Mouse (Mus musculus) kidney, postnatal 0 days (tissue): ENCODE measurements around the gene Fam32a. TPM values are rescaled to one million over a fixed set of nuclear protein-coding genes. Genes with fewer than 3 reads are reported as not detected.

Source experiments
- ATAC-seq: fragments of 200-750 bp; cut with Nextera tagmentation; replicated peaks from 2 replicates; pipeline ENCODE4 v1.8.0; 2017; ENCODE audit warnings: low read depth, moderate number of reproducible peaks, moderate TSS enrichment, moderate library complexity; ENCODE audit not compliant: low FRiP score
- DNase-seq: peaks from one replicate; pipeline ENCODE4 v3.0.0-alpha.2; 2016; ENCODE audit warnings: low spot score
- H3K27ac ChIP-seq: fragments of 300-500 bp; sonication (generic); 2 replicates; pipeline ENCODE4 v1.5.1; 2014; ENCODE audit warnings: mild to moderate bottlenecking
- H3K27me3 ChIP-seq: fragments of 300-500 bp; sonication (generic); 2 replicates; pipeline ENCODE4 v1.6.1; 2014; ENCODE audit warnings: low read length, mixed read lengths; ENCODE audit not compliant: insufficient read depth
- H3K36me3 ChIP-seq: fragments of 300-500 bp; sonication (generic); 2 replicates; pipeline ENCODE4 v1.6.1; 2014; ENCODE audit warnings: low read length, mixed read lengths; ENCODE audit not compliant: insufficient read depth
- H3K4me1 ChIP-seq: fragments of 300-500 bp; sonication (generic); replicated peaks from 2 replicates; pipeline ENCODE4 v1.6.1; 2014; ENCODE audit warnings: antibody characterized with exemption, low read length, mixed read lengths; ENCODE audit not compliant: insufficient read depth
- H3K4me2 ChIP-seq: fragments of 300-500 bp; sonication (generic); 2 replicates; pipeline ENCODE4 v1.6.1; 2014; ENCODE audit warnings: mild to moderate bottlenecking, low read length, moderate library complexity, mixed read lengths
- H3K4me3 ChIP-seq: fragments of 300-500 bp; sonication (generic); replicated peaks from 2 replicates; pipeline ENCODE4 v1.5.1; 2014; ENCODE audit warnings: low read depth, low read length
- H3K9ac ChIP-seq: fragments of 300-500 bp; sonication (generic); 2 replicates; pipeline ENCODE4 v1.6.1; 2014; ENCODE audit warnings: low read depth, low read length
- H3K9me3 ChIP-seq: fragments of 300-500 bp; sonication (generic); replicated peaks from 2 replicates; pipeline ENCODE4 v1.6.1; 2016; ENCODE audit warnings: low read length, inconsistent platforms, mixed read lengths
- CTCF ChIP-seq: IDR thresholded peaks from 2 replicates; pipeline ENCODE4 v1.5.1; 2016; ENCODE audit warnings: antibody characterized with exemption, low read depth, mild to moderate bottlenecking, moderate library complexity
- WGBS: fragments of 180-500 bp; shearing (Covaris S2); extraction: QIAGEN DNeasy Blood & Tissue Kit; methylation state at CpG from one replicate; pipeline ENCODE4 v1.1.7; 2014; 5-methylcytosine and 5-hydroxymethylcytosine counted together
- polyA plus RNA-seq: library from polyadenylated mRNA; unstranded; fragments of >200 nt; fragmentation: Nextera tagmentation; extraction: Ambion mirVana; gene quantifications from 2 replicates; pipeline ENCODE4 v1.2.1, GENCODE M21; 2015

The Fam32a gene
- polyA plus RNA-seq, 1 experiment from 2014 or later = 72.7 TPM

DNA sequence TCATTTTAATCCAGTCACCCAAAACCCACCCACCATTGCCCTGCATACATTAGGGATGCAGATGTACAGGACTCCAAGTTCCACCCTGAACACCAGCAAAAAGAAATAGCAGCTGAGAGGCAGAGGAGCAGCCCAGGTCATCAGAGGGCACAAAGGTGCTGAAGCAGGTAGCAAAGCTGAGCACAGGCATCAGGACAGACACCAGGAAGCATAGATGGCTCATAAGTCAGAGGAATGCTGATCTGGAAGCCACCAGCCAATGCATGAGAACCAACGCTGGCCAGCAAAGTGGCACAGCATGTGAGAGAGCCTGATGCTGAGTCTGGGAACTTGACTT, 38.3 kb downstream of the Fam32a start:
- WGBS = 81% methylated on average over 1 of the region's 1 CpGs
- no peaks in the 10 kb centered on the region for H3K9me3 ChIP-seq
- ATAC-seq = no peak

DNA sequence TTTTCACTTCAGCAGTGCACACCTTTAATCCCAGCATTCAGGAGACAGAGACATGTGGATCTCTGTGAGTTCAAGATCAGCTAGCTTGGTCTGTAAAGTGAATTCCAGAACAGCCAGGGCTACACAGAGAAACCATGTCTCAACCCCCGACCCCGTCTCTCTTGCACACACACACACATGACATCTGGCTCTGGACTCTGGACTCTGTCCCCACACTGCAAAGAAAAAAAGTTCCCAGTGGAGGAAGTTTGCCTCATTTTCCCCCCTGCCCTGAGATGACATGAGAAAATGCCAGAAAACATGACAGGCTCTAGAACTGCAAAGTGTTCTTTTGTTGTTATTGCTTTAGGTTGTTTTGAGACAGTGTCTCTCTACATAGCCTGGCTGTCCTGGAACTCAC, 40.3 kb downstream of the Fam32a start:
- ATAC-seq (no peak), DNase-seq (no peak)
- no peak for TF ChIP-seq CTCF
- Histone ChIP-seq H3K4me1 (no peaks in the 10 kb centered on the region), H3K9me3 (no peaks in the 10 kb centered on the region), H3K4me3 (no peak overlapping the region), H3K27me3 (no peaks in the 10 kb centered on the region), H3K36me3 (0 out of 2 replicates have a peak, but pooled peaks cover 8% of the 10 kb centered on the region), H3K4me2 (no peak overlapping the region), H3K9ac (no peak overlapping the region), H3K27ac (no peak overlapping the region)
- WGBS = 67% methylated on average over 2 of the region's 2 CpGs

More for the DNA sequence above, 38.3 kb downstream of the Fam32a start:
- no peak overlapping the region for H3K4me2 ChIP-seq
- H3K9ac ChIP-seq = no peak overlapping the region
- H3K27ac ChIP-seq = no peak overlapping the region
- DNase-seq = no peak
- no peaks in the 10 kb centered on the region for H3K4me1 ChIP-seq
- no peaks in the 10 kb centered on the region for H3K27me3 ChIP-seq
- TF ChIP-seq CTCF = no peak
- H3K36me3 ChIP-seq = peaks cover 23% of the 10 kb centered on the region; the same call in 1 of the 2 replicates
- H3K4me3 ChIP-seq = no peak overlapping the region

DNA sequence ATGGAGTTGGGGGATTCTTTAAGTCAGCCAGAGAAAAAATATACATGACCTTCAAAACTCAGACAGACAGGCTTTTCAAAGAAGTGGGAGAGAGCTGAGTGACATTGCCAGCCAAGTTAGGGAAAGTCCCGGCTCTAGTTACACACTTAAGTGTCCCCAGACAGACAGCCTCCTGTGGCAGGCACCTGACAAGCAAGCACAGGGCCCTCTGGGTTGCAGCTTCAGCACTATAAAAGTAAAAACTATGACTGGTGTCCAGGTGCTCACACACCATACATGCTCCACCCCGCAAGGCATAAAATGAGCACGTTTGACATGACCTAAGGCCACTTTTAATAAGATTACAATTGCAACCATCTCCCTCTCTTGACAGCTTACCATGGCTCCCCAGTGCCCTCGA, 41.1 kb downstream of the Fam32a start:
- no peak for TF ChIP-seq CTCF
- Histone ChIP-seq H3K9me3 (no peaks in the 10 kb centered on the region), H3K4me1 (no peaks in the 10 kb centered on the region), H3K4me3 (no peak overlapping the region), H3K27me3 (no peaks in the 10 kb centered on the region), H3K36me3 (0 out of 2 replicates have a peak, but pooled peaks cover 1% of the 10 kb centered on the region), H3K27ac (no peak overlapping the region), H3K9ac (no peak overlapping the region), H3K4me2 (no peak overlapping the region)
- ATAC-seq (no peak), DNase-seq (no peak)
- 48% methylated on average over 4 of the region's 4 CpGs for WGBS

DNA sequence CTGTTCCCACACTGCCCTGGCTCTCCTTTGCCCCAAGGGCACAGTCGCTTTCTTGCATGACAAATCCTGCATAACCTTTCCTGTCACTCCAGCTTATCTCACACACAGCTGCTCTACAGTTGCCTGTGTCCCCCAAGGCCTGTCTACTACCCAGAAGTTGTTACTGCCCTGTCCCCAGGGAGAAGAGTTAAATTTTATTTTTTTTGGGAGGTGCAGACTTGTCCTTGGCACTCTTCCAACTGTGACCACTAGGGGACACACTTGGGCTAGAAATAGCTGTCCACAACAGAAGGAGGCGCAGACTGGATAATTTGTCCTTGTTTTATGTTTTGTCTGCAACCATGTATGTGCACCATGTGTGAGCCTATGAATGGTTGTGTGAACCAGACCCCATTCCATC, 41.5 kb downstream of the Fam32a start:
- H3K27ac ChIP-seq = no peak overlapping the region
- H3K4me3 ChIP-seq = no peak overlapping the region
- H3K4me1 ChIP-seq = no peaks in the 10 kb centered on the region
- WGBS = 29% methylated on average over 2 of the region's 2 CpGs
- ATAC-seq (peak; percentile 57), DNase-seq (peak; percentile 87)
- no peaks in the 10 kb centered on the region for H3K36me3 ChIP-seq
- no peaks in the 10 kb centered on the region for H3K9me3 ChIP-seq
- no peak overlapping the region for H3K9ac ChIP-seq
- no peak overlapping the region for H3K4me2 ChIP-seq
- TF ChIP-seq CTCF = peak; percentile 93
- no peaks in the 10 kb centered on the region for H3K27me3 ChIP-seq

DNA sequence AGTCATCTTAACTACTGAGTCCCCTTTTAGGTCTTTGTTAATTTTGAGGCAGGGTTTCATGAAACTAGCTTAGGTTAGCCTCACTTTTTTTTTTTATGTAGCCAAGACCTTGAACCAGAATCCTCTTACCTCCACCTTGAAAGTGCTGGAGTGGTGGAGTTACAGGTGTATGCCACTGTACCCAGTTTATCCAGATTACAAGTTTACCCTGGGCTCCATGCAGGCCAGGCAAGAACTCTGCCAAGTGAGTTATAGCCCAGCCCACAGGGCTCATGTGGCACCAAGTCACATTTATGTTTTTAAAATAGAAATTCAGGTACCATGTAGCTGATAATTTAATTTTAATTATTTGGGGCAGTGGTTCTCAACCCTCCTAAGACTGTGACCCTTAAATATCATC, 41.9 kb downstream of the Fam32a start:
- H3K27ac ChIP-seq = no peak overlapping the region
- H3K36me3 ChIP-seq = no peaks in the 10 kb centered on the region
- DNase-seq (no peak), ATAC-seq (no peak)
- no peak overlapping the region for H3K4me2 ChIP-seq
- no peaks in the 10 kb centered on the region for H3K27me3 ChIP-seq
- TF ChIP-seq CTCF = no peak
- no peaks in the 10 kb centered on the region for H3K4me1 ChIP-seq
- no peak overlapping the region for H3K9ac ChIP-seq
- H3K4me3 ChIP-seq = no peak overlapping the region
- no peaks in the 10 kb centered on the region for H3K9me3 ChIP-seq

DNA sequence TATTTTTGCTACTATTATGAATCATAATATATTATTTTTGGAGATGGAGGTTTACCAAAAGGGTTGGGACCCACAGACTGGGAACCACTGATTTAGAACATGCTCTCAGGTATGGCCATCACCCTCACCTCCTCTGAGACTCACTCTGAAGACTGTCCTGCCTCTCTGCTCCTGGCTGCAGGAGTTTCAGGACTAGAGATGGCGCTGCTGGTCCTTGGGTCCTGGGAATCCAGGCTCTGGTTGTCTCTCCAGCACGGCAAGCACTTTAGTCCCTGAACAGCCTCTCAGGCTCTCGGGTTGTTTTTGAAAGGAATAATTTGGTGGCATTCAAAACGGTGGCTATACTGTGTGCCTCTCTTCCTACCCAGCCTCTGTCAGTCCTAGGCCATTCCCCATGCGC, 42.3 kb downstream of the Fam32a start:
- peak; percentile 52 for TF ChIP-seq CTCF
- Histone ChIP-seq H3K9me3 (no peaks in the 10 kb centered on the region), H3K9ac (no peak overlapping the region), H3K4me3 (no peak overlapping the region), H3K36me3 (no peaks in the 10 kb centered on the region), H3K27ac (no peak overlapping the region), H3K27me3 (no peaks in the 10 kb centered on the region), H3K4me1 (no peaks in the 10 kb centered on the region), H3K4me2 (no peak overlapping the region)
- DNase-seq = peak; percentile 41
- 48% methylated on average over 5 of the region's 5 CpGs for WGBS
- ATAC-seq = no peak

DNA sequence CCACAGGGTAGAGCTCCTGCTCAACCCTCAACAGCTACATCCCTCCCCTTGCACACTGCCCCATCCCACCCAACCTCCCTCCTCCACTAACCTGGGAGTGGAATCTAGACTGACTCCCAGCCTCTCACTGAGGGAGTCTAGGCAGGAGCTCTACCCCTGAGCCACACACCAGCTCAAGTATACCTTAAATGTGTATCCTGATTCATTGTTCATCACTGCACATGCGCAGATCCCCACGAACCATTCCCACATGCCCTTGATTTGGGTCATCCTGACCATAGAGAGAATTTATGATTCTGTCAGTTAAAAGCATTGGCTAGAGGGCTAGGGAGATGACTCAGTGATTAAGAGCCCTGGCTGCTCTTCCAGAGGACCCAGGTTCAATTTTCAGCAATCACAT, 43.2 kb downstream of the Fam32a start:
- WGBS = 75% methylated on average over 2 of the region's 2 CpGs
- H3K9ac ChIP-seq = no peak overlapping the region
- no peak overlapping the region for H3K4me2 ChIP-seq
- ATAC-seq = no peak
- H3K36me3 ChIP-seq = no peaks in the 10 kb centered on the region
- no peaks in the 10 kb centered on the region for H3K27me3 ChIP-seq
- H3K27ac ChIP-seq = no peak overlapping the region
- no peak for DNase-seq
- no peaks in the 10 kb centered on the region for H3K4me1 ChIP-seq
- no peaks in the 10 kb centered on the region for H3K9me3 ChIP-seq
- H3K4me3 ChIP-seq = no peak overlapping the region
- no peak for TF ChIP-seq CTCF
